Comparison of ENCODE assay signal across 8 mouse cellular contexts in the genomic region with DNA sequence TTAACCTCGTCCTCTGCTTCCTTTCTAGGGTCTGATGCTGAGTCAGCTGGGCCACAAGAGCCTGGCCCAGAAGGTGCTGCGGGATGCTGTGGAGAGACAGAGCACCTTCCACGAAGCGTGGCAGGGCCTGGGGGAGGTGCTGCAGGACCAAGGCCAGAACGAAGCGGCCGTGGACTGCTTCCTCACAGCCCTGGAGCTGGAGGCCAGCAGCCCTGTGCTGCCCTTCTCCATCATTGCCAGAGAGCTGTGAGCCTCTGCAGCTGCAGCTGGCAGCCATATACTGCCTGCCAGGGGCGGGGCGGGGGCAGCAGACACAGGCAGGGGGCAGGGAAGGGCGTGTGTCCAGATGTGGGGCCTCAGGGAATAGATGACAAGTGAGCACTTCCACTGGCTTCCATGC. TPM values are rescaled to one million over a fixed set of nuclear protein-coding genes. Genes with fewer than 3 reads are reported as not detected.
A peak's percentile ranks its signal among the peaks of the same experiment; 100 is the strongest.
DNase-seq lines count a peak whose midpoint lies in the region; ATAC-seq and TF ChIP-seq lines count a peak whose summit lies in the region.

No protein-coding gene starts in this region.

- no peaks in the 10 kb centered on the region for H3K9me3 ChIP-seq in CH12.LX (replicated peaks; ENCODE audit: low read length)
- H3K9me3 ChIP-seq in forebrain, postnatal 0 days (ENCODE audit: low read length): no peaks in the 10 kb centered on the region

- ATAC-seq in forebrain, postnatal 0 days: peak; percentile 6; the same call in 1 of the 2 replicates

- TF ChIP-seq RAD21 in CH12.LX (IDR thresholded peaks at IDR 0.05; ENCODE audit: low read depth, low read length): no peak

- no peaks in the 10 kb centered on the region for H3K36me3 ChIP-seq in CH12.LX (replicated peaks in 1 of 2; ENCODE audit: control insufficient read depth in 1 of 2, insufficient read depth in 1 of 2, low read length in 1 of 2)
- H3K36me3 ChIP-seq in forebrain, postnatal 0 days (ENCODE audit: insufficient read depth): no peaks in the 10 kb centered on the region

- DNase-seq in gastrocnemius, postnatal 25 days: peak; percentile 59
- DNase-seq in gastrocnemius, adult 18-20 months (ENCODE audit: low spot score): no peak
- DNase-seq in CH12.LX (ENCODE audit: extremely low read depth): peak; percentile 42
- no peak for DNase-seq in forebrain, postnatal 0 days
- DNase-seq in lung, postnatal 10 days: peak; percentile 79
- no peak for DNase-seq in cerebellum, adult 2 months
- no peak for DNase-seq in cerebellum, adult 11 months
- no peak for DNase-seq in cerebellum, postnatal 36 days

- H3K4me1 ChIP-seq in CH12.LX (ENCODE audit: control insufficient read depth in 1 of 2, insufficient read depth in 2 of 2): peaks cover 45 to 73% of the 10 kb centered on the region in 2 experiments
- H3K4me1 ChIP-seq in forebrain, postnatal 0 days (ENCODE audit: insufficient read depth): peaks cover 20% of the 10 kb centered on the region; the same call in 1 of the 2 replicates
- peaks cover 5% of the 10 kb centered on the region for H3K4me1 ChIP-seq in cerebellum, adult 2 months (ENCODE audit: control insufficient read depth, insufficient read depth, low read length)

- no peak for TF ChIP-seq POLR2A in CH12.LX (IDR thresholded peaks at IDR 0.05; ENCODE audit: low read depth, low read length)
- no peak for TF ChIP-seq POLR2A in cerebellum, adult 2 months (IDR thresholded peaks at IDR 0.05; ENCODE audit: borderline replicate concordance, insufficient read depth, low read length)

- TF ChIP-seq CTCF in CH12.LX (conservative IDR thresholded peaks at IDR 0.05 in 1 of 2, IDR thresholded peaks at IDR 0.05 in 1 of 2; ENCODE audit: low read depth in 2 of 2, low read length in 2 of 2): no peak
- no peak for TF ChIP-seq CTCF in forebrain, postnatal 0 days (IDR thresholded peaks at IDR 0.05; ENCODE audit: low read depth)
- no peak for TF ChIP-seq CTCF in cerebellum, adult 2 months (IDR thresholded peaks at IDR 0.05; ENCODE audit: borderline replicate concordance, insufficient read depth, low read depth, low read length)

- H3K79me2 ChIP-seq in CH12.LX (replicated peaks; ENCODE audit: control insufficient read depth, extremely low read depth, insufficient read depth, poor library complexity, severe bottlenecking): no peaks in the 10 kb centered on the region

- no peak overlapping the region for H3K9ac ChIP-seq in CH12.LX (ENCODE audit: insufficient read depth, low read depth)
- H3K9ac ChIP-seq in forebrain, postnatal 0 days: no peak overlapping the region

- no peaks in the 10 kb centered on the region for H3K27me3 ChIP-seq in CH12.LX (replicated peaks)
- no peaks in the 10 kb centered on the region for H3K27me3 ChIP-seq in forebrain, postnatal 0 days (ENCODE audit: insufficient read depth, low read length)
- no peaks in the 10 kb centered on the region for H3K27me3 ChIP-seq in cerebellum, adult 2 months (ENCODE audit: control insufficient read depth, insufficient read depth, low read length)

- 74% methylated on average over 10 of the region's 10 CpGs for WGBS in forebrain, postnatal 0 days
- 70% methylated on average over 10 of the region's 10 CpGs for WGBS in cerebellum, adult 2 months

- peak overlapping the region in 2 of 3 experiments; percentile 14 to 21 for H3K4me3 ChIP-seq in CH12.LX (replicated peaks in 1 of 3; ENCODE audit: low read depth in 2 of 3, low read length in 2 of 3, poor library complexity in 1 of 3)
- H3K4me3 ChIP-seq in forebrain, postnatal 0 days (ENCODE audit: low read depth, low read length): no peak overlapping the region
- H3K4me3 ChIP-seq in cerebellum, adult 2 months (replicated peaks; ENCODE audit: insufficient read depth, low read depth, low read length): no peak overlapping the region

- TF ChIP-seq EP300 in CH12.LX (IDR thresholded peaks at IDR 0.05; ENCODE audit: low read length): no peak

- H3K4me2 ChIP-seq in CH12.LX (ENCODE audit: insufficient read depth, low read depth, poor library complexity, severe bottlenecking): peak overlapping the region; percentile 13; the same call in 1 of the 2 replicates
- no peak overlapping the region for H3K4me2 ChIP-seq in forebrain, postnatal 0 days (ENCODE audit: low read depth)

- H3K27ac ChIP-seq in CH12.LX (ENCODE audit: insufficient read depth, low read depth): peak overlapping the region; percentile 81
- 0 out of 2 replicates have a peak overlapping the region, but pooled peaks have one; percentile 35 for H3K27ac ChIP-seq in forebrain, postnatal 0 days (ENCODE audit: low read depth, low read length)
- no peak overlapping the region for H3K27ac ChIP-seq in cerebellum, adult 2 months (ENCODE audit: insufficient read depth, low read length)

- dilution Hi-C loops in CH12.LX (cut with MboI; ENCODE audit: extremely low pct_ligation_motif_present, extremely low pct_unique_long_range_greater_than_20kb, low sequenced_read_pairs): no loop called here

- in situ Hi-C loops in CH12.LX (cut with MboI; ENCODE audit: low pct_ligation_motif_present, low pct_unique_long_range_greater_than_20kb, low sequenced_read_pairs): no loop called here

TF ChIP-seq in CH12.LX, 34 proteins besides CTCF, POLR2A, EP300 and RAD21:
- no peak for TF ChIP-seq PAX5 (IDR thresholded peaks at IDR 0.05; ENCODE audit: low read length)
- TF ChIP-seq MAFK (IDR thresholded peaks at IDR 0.05; ENCODE audit: insufficient replicate concordance, low read length): peak; percentile 48; the same call in 1 of the 2 replicates
TF ChIP-seq in CH12.LX: peak in this region for 1.

RNA-seq across cellular contexts. Expression of gene Stpg4, which starts 47.7 kb away (rescaled TPM):
- total RNA-seq in gastrocnemius, postnatal 25 days (2021): not detected
- total RNA-seq in gastrocnemius, adult 18-20 months (2021): not detected
- not detected in 2 replicates for total RNA-seq in CH12.LX (2012; rRNA removed)
- total RNA-seq in CH12.LX (2014; rRNA removed): not detected in 2 replicates
- not detected in 2 replicates for polyA plus RNA-seq in CH12.LX (2012; ENCODE audit: insufficient read length, low read depth)
- total RNA-seq in forebrain, postnatal 0 days (2014; rRNA removed): not detected in 2 replicates
- polyA plus RNA-seq in forebrain, postnatal 0 days (2015; fragmentation: Nextera tagmentation; extraction: Ambion mirVana): not detected in 2 replicates
- polyA plus RNA-seq in cerebellum, adult 2 months (2012; rRNA removed): not detected in 2 replicates

Comparison
In these comparisons a context has a peak if more than half of its experiments do, and no peak if none do; other contexts are left out.
1. DNase-seq: peak in gastrocnemius, postnatal 25 days (single experiment), CH12.LX (single experiment) and lung, postnatal 10 days (single experiment); none in gastrocnemius, adult 18-20 months (single experiment), forebrain, postnatal 0 days (single experiment), cerebellum, adult 2 months (0 of 2), cerebellum, adult 11 months (single experiment) and cerebellum, postnatal 36 days (0 of 2).
2. H3K4me3 ChIP-seq: peak in CH12.LX (2 of 3); none in forebrain, postnatal 0 days (single experiment) and cerebellum, adult 2 months (single experiment).